Mouse (Mus musculus): Measurements from ENCODE around the gene Tas2r108.

The Tas2r108 gene

GRCm38 (mm10) chr6:40493229-40493628 is at the start of gene Tas2r108:
Tas2r108 (plus strand) TSS chr6:40493529.
- no peak for DNase-seq (ENCODE audit: low read depth, low spot score)

- DNase-seq (ENCODE audit: low read depth, low spot score): no peak
Measured at GRCm38 (mm10) chr6:40448626-40449025, 44.7 kb upstream of the Tas2r108 start.

DNA sequence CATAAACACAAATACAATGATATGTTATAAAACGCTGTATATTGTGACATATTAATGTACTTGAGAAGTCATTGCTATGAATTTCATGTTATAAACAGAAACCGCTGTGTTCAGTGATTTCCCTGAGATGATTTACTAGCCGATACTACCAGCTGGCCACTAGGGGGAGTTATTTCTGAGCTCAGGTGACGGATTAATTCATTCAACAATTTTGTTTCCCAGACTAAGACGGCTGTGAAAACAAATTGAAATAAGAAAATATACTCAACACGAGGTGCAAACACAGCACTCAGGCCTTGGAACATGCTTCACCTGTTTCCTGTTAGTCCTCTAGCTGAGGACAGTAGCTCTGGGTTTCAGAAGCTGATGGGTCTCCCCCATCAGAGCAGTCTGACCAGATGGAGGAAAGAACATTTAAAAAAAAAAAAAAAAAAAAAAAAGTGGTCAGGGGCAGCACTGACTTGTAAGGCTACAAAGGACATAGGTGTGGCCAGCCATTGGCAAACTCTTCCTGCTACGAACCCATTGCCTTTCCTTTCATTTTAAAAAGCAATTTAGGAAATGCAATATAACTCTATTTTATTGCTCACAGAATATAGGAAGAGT is 38.8 kb upstream of the Tas2r108 start:
- peak; percentile 29 for DNase-seq (ENCODE audit: low read depth, low spot score)

- DNase-seq (ENCODE audit: low read depth, low spot score): peak; percentile 13
Measured at GRCm38 (mm10) chr6:40465710-40466109, 27.6 kb upstream of the Tas2r108 start.

GRCm38 (mm10) chr6:40470916-40471719 is 22.2 kb upstream of the Tas2r108 start, which contains the start of gene Ssbp1:
Ssbp1 (plus strand) TSS chr6:40471352.
- peak; percentile 96 for DNase-seq (ENCODE audit: low read depth, low spot score)

DNA sequence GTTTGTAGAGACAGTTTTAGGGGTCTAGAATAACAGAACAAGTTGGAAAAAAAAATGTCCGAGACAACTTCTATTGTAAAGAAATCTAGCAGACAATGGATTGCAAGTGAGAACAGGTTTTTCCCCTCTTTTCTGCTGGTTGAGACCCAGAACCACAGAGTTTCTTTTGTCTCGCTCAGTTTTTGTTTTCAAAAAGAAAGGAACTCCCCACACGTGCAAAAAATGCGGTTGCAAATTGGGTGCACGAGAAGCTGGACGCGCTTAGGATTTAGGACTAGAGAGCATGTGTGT is 21.7 kb upstream of the Tas2r108 start:
- no peak for DNase-seq (ENCODE audit: low read depth, low spot score)

- DNase-seq (ENCODE audit: low read depth, low spot score): no peak
Measured at GRCm38 (mm10) chr6:40476132-40476531, 17.2 kb upstream of the Tas2r108 start.

DNA sequence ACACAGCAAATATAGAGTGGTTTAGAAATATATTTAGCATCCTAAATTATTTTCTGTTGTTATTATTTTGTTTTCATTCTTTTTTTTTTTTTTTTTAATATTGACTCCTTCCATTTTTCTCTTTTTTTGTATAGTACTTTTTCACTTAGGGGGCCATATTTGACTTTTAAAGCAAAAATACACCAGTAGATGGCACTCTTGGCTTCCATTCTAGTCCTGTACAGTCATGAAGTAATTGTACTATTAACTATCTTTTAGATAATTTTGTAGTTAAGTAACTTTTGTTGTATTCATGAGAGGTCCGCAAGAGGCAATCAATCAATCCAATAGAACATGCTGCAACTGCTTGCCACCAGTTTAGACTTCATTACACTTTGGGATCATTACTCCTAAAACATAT is 13.6 kb upstream of the Tas2r108 start:
- peak; percentile 23 for DNase-seq (ENCODE audit: low read depth, low spot score)

- DNase-seq (ENCODE audit: low read depth, low spot score): no peak
Measured at GRCm38 (mm10) chr6:40482318-40482717, 11.0 kb upstream of the Tas2r108 start.

DNA sequence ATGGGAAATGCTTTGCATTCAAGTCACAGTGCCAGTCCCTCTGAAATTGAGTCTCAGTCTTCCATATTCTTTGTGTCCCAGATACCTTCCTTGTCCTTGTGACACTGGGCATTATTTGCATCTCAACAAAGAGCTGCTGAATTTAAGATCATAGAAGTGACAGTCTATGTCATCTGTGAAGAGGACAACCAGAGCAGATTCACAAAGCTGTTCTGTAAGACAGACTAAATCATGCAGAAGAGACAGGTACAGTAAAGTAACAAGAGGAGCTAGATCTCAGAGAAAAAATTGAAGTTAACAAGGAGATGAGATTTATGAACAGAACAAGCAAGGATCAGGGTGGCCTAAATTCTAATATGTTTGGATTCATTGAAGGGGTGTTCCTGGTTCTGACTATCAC is 2.4 kb upstream of the Tas2r108 start, which contains the start of gene Tas2r137:
Tas2r137 (plus strand) TSS at position 301 of the 400 bp plus-strand sequence.
- no peak for DNase-seq (ENCODE audit: low read depth, low spot score)

GRCm38 (mm10) chr6:40519408-40519807 is 26.1 kb downstream of the Tas2r108 start, which contains the start of gene Prss37:
Prss37 (minus strand) TSS chr6:40519508.
- no peak for DNase-seq (ENCODE audit: low read depth, low spot score)
